Mouse (Mus musculus): ENCODE results near the gene Atp2a3. TPM values are rescaled to one million over a fixed set of nuclear protein-coding genes. Genes with fewer than 3 reads are reported as not detected.

Gene Atp2a3
- 153 and 281 TPM in 2 replicates for polyA plus RNA-seq (2011; ENCODE audit: insufficient read depth, insufficient read length, low replicate concordance, missing spikeins)

GRCm38 (mm10) chr11:72961072-72961980, at the start of gene Atp2a3:
Atp2a3 (plus strand) TSS chr11:72961169.
- TF ChIP-seq POLR2A (IDR thresholded peaks at IDR 0.05; ENCODE audit: borderline replicate concordance, control insufficient read depth, low read depth, low read length) (peak; percentile 77; the same call in 1 of the 2 replicates), CTCF (IDR thresholded peaks at IDR 0.05; ENCODE audit: control insufficient read depth, insufficient read depth, low read length) (no peak)
- peak within 1 kb of the TSS; percentile 98 for H3K27ac ChIP-seq (ENCODE audit: control insufficient read depth, insufficient read depth, low read depth, low read length, poor library complexity)
- H3K4me3 ChIP-seq (replicated peaks; ENCODE audit: control insufficient read depth, low read depth, low read length), result peak within 1 kb of the TSS; percentile 97
- under 1% methylated on average over 70 of the region's 70 CpGs for WGBS
- H3K4me1 ChIP-seq (ENCODE audit: control insufficient read depth, insufficient read depth, low read length), result peaks cover 12% of the 10 kb centered on the region

GRCm38 (mm10) chr11:72917299-72917996, 43.5 kb upstream of the Atp2a3 start:
- Histone ChIP-seq H3K4me1 (ENCODE audit: control insufficient read depth, insufficient read depth, low read length) (peaks cover 2% of the 10 kb centered on the region; the same call in 1 of the 2 replicates), H3K4me3 (replicated peaks; ENCODE audit: control insufficient read depth, low read depth, low read length) (no peak overlapping the region), H3K27ac (ENCODE audit: control insufficient read depth, insufficient read depth, low read depth, low read length, poor library complexity) (no peak overlapping the region)
- 57% methylated on average over 7 of the region's 7 CpGs for WGBS
- TF ChIP-seq CTCF (IDR thresholded peaks at IDR 0.05; ENCODE audit: control insufficient read depth, insufficient read depth, low read length) (no peak), POLR2A (IDR thresholded peaks at IDR 0.05; ENCODE audit: borderline replicate concordance, control insufficient read depth, low read depth, low read length) (no peak)

DNA sequence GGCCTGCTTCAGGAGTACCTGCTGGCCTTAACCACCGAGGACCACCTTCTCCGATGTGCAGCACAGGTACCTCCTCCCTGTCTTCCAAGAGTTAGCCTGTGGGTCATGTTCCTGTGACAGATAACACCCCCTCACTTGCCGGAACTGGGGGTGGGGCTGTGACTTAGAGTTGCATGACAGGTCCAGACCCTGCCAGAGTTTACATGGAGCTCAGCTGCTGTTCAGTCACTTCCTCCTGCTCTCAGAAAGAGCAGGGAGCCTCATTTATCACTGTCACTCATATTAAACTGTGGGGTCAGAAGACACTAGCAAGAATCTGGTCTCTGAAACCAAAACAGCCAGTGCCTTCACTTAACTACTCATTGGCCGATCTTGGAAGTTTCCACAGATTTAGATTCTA, 37.9 kb upstream of the Atp2a3 start:
- H3K4me1 ChIP-seq (ENCODE audit: control insufficient read depth, insufficient read depth, low read length), result peaks cover 5% of the 10 kb centered on the region; the same call in 1 of the 2 replicates
- 31% methylated on average over 4 of the region's 4 CpGs for WGBS
- no peak overlapping the region for H3K27ac ChIP-seq (ENCODE audit: control insufficient read depth, insufficient read depth, low read depth, low read length, poor library complexity)
- no peak overlapping the region for H3K4me3 ChIP-seq (replicated peaks; ENCODE audit: control insufficient read depth, low read depth, low read length)
- TF ChIP-seq CTCF (IDR thresholded peaks at IDR 0.05; ENCODE audit: control insufficient read depth, insufficient read depth, low read length) (no peak), POLR2A (IDR thresholded peaks at IDR 0.05; ENCODE audit: borderline replicate concordance, control insufficient read depth, low read depth, low read length) (no peak)

GRCm38 (mm10) chr11:72924458-72924857, 36.5 kb upstream of the Atp2a3 start:
- Histone ChIP-seq H3K4me1 (ENCODE audit: control insufficient read depth, insufficient read depth, low read length) (peaks cover 5% of the 10 kb centered on the region; the same call in 1 of the 2 replicates), H3K4me3 (replicated peaks; ENCODE audit: control insufficient read depth, low read depth, low read length) (no peak overlapping the region), H3K27ac (ENCODE audit: control insufficient read depth, insufficient read depth, low read depth, low read length, poor library complexity) (no peak overlapping the region)
- no peak for TF ChIP-seq POLR2A (IDR thresholded peaks at IDR 0.05; ENCODE audit: borderline replicate concordance, control insufficient read depth, low read depth, low read length)
- no peak for TF ChIP-seq CTCF (IDR thresholded peaks at IDR 0.05; ENCODE audit: control insufficient read depth, insufficient read depth, low read length)
- 53% methylated on average over 1 of the region's 1 CpGs for WGBS

DNA sequence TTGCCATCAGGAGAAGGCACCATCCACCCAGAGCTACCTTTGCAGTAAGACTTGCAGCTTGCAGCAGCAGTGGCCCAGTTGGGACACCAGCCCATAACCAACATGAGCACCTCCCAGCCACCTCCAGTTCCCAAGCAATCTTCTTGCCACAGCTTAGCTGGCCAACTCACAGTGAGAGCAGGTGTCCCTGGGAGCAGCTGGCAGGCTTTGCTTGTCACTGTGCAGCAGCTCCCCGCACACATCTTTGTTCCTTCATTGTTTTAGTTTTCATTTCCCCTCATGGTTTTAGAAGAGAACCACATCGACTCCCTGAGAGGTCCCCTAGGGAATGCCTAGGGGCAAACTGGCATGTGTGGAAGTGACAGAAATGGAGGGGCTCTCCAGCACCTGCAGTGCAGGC, 35.9 kb upstream of the Atp2a3 start:
- Histone ChIP-seq H3K4me3 (replicated peaks; ENCODE audit: control insufficient read depth, low read depth, low read length) (no peak overlapping the region), H3K4me1 (ENCODE audit: control insufficient read depth, insufficient read depth, low read length) (peaks cover 5% of the 10 kb centered on the region; the same call in 1 of the 2 replicates), H3K27ac (ENCODE audit: control insufficient read depth, insufficient read depth, low read depth, low read length, poor library complexity) (no peak overlapping the region)
- 41% methylated on average over 2 of the region's 2 CpGs for WGBS
- TF ChIP-seq CTCF (IDR thresholded peaks at IDR 0.05; ENCODE audit: control insufficient read depth, insufficient read depth, low read length), result no peak
- TF ChIP-seq POLR2A (IDR thresholded peaks at IDR 0.05; ENCODE audit: borderline replicate concordance, control insufficient read depth, low read depth, low read length), result no peak

DNA sequence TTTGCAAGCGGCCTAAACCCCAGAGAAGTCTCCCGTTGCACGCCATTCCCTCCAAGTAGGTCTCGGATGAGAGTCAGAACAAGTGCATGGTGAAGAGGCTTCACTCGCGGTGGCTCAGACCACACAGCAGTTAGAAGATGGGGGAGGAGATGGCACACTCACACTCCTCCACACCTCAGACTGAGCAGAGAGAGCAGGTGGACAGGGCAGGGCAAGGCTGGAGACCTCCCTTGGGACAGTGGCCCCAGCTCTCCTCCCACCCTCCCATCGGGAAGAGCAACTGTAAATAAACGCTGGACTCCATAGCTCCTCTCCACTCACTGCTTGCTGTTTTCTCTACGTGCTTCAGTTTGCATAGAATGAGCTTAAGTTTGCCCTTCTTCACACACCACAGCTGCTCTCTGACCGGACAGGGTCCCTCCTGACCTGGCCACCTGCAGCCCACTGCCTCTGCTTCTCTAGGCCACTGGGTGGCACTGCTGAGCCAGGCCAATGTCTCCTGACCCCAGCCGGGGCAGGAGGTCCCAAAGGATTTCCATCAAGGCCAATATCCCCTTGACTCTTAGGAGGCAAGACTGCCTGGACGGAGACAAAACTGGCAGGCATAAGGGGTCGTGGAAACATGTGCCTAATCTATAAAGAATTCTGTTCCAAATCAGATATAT, 34.6 kb upstream of the Atp2a3 start:
- 68% methylated on average over 13 of the region's 13 CpGs for WGBS
- H3K4me3 ChIP-seq (replicated peaks; ENCODE audit: control insufficient read depth, low read depth, low read length), result no peak overlapping the region
- TF ChIP-seq POLR2A (IDR thresholded peaks at IDR 0.05; ENCODE audit: borderline replicate concordance, control insufficient read depth, low read depth, low read length), result no peak
- peak; percentile 96 for TF ChIP-seq CTCF (IDR thresholded peaks at IDR 0.05; ENCODE audit: control insufficient read depth, insufficient read depth, low read length)

GRCm38 (mm10) chr11:72928516-72928915, 32.5 kb upstream of the Atp2a3 start:
- H3K4me3 ChIP-seq (replicated peaks; ENCODE audit: control insufficient read depth, low read depth, low read length), result no peak overlapping the region
- WGBS, result 64% methylated on average over 2 of the region's 2 CpGs
- peaks cover 3% of the 10 kb centered on the region; the same call in 1 of the 2 replicates for H3K4me1 ChIP-seq (ENCODE audit: control insufficient read depth, insufficient read depth, low read length)
- H3K27ac ChIP-seq (ENCODE audit: control insufficient read depth, insufficient read depth, low read depth, low read length, poor library complexity), result no peak overlapping the region
- TF ChIP-seq POLR2A (IDR thresholded peaks at IDR 0.05; ENCODE audit: borderline replicate concordance, control insufficient read depth, low read depth, low read length), result no peak
- TF ChIP-seq CTCF (IDR thresholded peaks at IDR 0.05; ENCODE audit: control insufficient read depth, insufficient read depth, low read length), result no peak

More for the DNA sequence above, 34.6 kb upstream of the Atp2a3 start:
- Histone ChIP-seq H3K27ac (ENCODE audit: control insufficient read depth, insufficient read depth, low read depth, low read length, poor library complexity) (no peak overlapping the region), H3K4me1 (ENCODE audit: control insufficient read depth, insufficient read depth, low read length) (peaks cover 3% of the 10 kb centered on the region; the same call in 1 of the 2 replicates)
